Mouse (Mus musculus): ENCODE results near the gene Aldh3b2.

GRCm38 (mm10) chr19:4005091-4005490 lies 33.0 kb downstream of the Aldh3b2 start:
- TF ChIP-seq HCFC1 (IDR thresholded peaks at IDR 0.05; ENCODE audit: borderline replicate concordance, insufficient read depth, low read length) (no peak), ZC3H11A (IDR thresholded peaks at IDR 0.05; ENCODE audit: borderline replicate concordance, low read depth, low read length) (no peak), ZNF384 (IDR thresholded peaks at IDR 0.05; ENCODE audit: low read depth, low read length) (no peak)
